Mouse (Mus musculus) stomach, embryonic 14.5 days (tissue): ENCODE measurements around the gene Cend1. TPM values are rescaled to one million over a fixed set of nuclear protein-coding genes. Genes with fewer than 3 reads are reported as not detected.

ENCODE experiments used
- ATAC-seq: fragments of 200-750 bp; cut with Nextera tagmentation; 2 replicates; pipeline ENCODE4 v1.8.0; 2017; ENCODE audit warnings: low read depth, moderate TSS enrichment; ENCODE audit not compliant: insufficient number of reproducible peaks, insufficient read depth, low FRiP score
- H3K27ac ChIP-seq: fragments of 300-500 bp; sonication (generic); 2 replicates; pipeline ENCODE4 v1.5.1; 2014; ENCODE audit warnings: mild to moderate bottlenecking, low read length, moderate library complexity, mixed read lengths
- H3K27me3 ChIP-seq: fragments of 300-500 bp; sonication (generic); 2 replicates; pipeline ENCODE4 v1.6.1; 2014; ENCODE audit warnings: low read length, control low read depth, mixed read lengths; ENCODE audit not compliant: control insufficient read depth, insufficient read depth
- H3K36me3 ChIP-seq: fragments of 300-500 bp; sonication (generic); 2 replicates; pipeline ENCODE4 v1.6.1; 2014; ENCODE audit warnings: mild to moderate bottlenecking, control low read depth, low read length, moderate library complexity, mixed read lengths; ENCODE audit not compliant: control insufficient read depth, insufficient read depth
- H3K4me1 ChIP-seq: fragments of 300-500 bp; sonication (generic); 2 replicates; pipeline ENCODE4 v1.6.1; 2014; ENCODE audit warnings: low read length, control low read depth, mixed read lengths; ENCODE audit not compliant: control insufficient read depth, insufficient read depth
- H3K4me2 ChIP-seq: fragments of 300-500 bp; sonication (generic); replicated peaks from 2 replicates; pipeline ENCODE4 v1.6.1; 2014; ENCODE audit warnings: low read depth, low read length, control low read depth
- H3K4me3 ChIP-seq: fragments of 300-500 bp; sonication (generic); 2 replicates; pipeline ENCODE4 v1.5.1; 2014; ENCODE audit warnings: low read depth, low read length, control low read depth
- H3K9ac ChIP-seq: fragments of 300-500 bp; sonication (generic); replicated peaks from 2 replicates; pipeline ENCODE4 v1.6.1; 2014; ENCODE audit warnings: low read depth, mild to moderate bottlenecking, control low read depth, low read length, moderate library complexity, mixed read lengths
- H3K9me3 ChIP-seq: fragments of 300-500 bp; sonication (generic); 2 replicates; pipeline ENCODE4 v1.6.1; 2016; ENCODE audit warnings: low read depth, low read length, control low read depth; ENCODE audit not compliant: control insufficient read depth
- WGBS: fragments of 180-500 bp; shearing (Covaris S2); extraction: QIAGEN DNeasy Blood & Tissue Kit; methylation state at CpG from one replicate; pipeline ENCODE4 v1.1.7; 2014; 5-methylcytosine and 5-hydroxymethylcytosine counted together
- polyA plus RNA-seq: library from polyadenylated mRNA; unstranded; fragments of >200 nt; fragmentation: Nextera tagmentation; extraction: Ambion mirVana; gene quantifications from 2 replicates; pipeline ENCODE4 v1.2.1, GENCODE M21; 2014

Cend1 gene
- polyA plus RNA-seq, 1 experiment from 2014 or later, result 1.9 TPM

GRCm38 (mm10) chr7:141420030-141420702, 9.1 kb downstream of the Cend1 start:
- 73% methylated on average over 9 of the region's 9 CpGs for WGBS
- ATAC-seq, result no peak
- H3K27ac ChIP-seq, result no peak overlapping the region

GRCm38 (mm10) chr7:141418970-141419369, 10.3 kb downstream of the Cend1 start:
- no peak overlapping the region for H3K27ac ChIP-seq
- H3K9me3 ChIP-seq, result no peaks in the 10 kb centered on the region
- peaks cover 3% of the 10 kb centered on the region; the same call in 1 of the 2 replicates for H3K4me1 ChIP-seq
- ATAC-seq, result no peak
- no peak overlapping the region for H3K4me3 ChIP-seq
- H3K9ac ChIP-seq, result no peak overlapping the region
- 64% methylated on average over 7 of the region's 7 CpGs for WGBS
- no peaks in the 10 kb centered on the region for H3K36me3 ChIP-seq
- no peak overlapping the region for H3K4me2 ChIP-seq
- H3K27me3 ChIP-seq, result no peaks in the 10 kb centered on the region

More at GRCm38 (mm10) chr7:141420030-141420702, 9.1 kb downstream of the Cend1 start:
- H3K4me1 ChIP-seq, result no peaks in the 10 kb centered on the region
- no peaks in the 10 kb centered on the region for H3K36me3 ChIP-seq
- H3K4me3 ChIP-seq, result no peak overlapping the region
- H3K4me2 ChIP-seq, result no peak overlapping the region
- no peaks in the 10 kb centered on the region for H3K9me3 ChIP-seq
- no peak overlapping the region for H3K9ac ChIP-seq
- H3K27me3 ChIP-seq, result no peaks in the 10 kb centered on the region

GRCm38 (mm10) chr7:141417731-141418681, 11.3 kb downstream of the Cend1 start:
- Histone ChIP-seq H3K4me2 (no peak overlapping the region), H3K9ac (no peak overlapping the region), H3K4me1 (peaks cover 5% of the 10 kb centered on the region; the same call in 1 of the 2 replicates), H3K27me3 (no peaks in the 10 kb centered on the region), H3K36me3 (no peaks in the 10 kb centered on the region), H3K9me3 (no peaks in the 10 kb centered on the region), H3K4me3 (no peak overlapping the region), H3K27ac (no peak overlapping the region)
- ATAC-seq, result no peak
- WGBS, result 75% methylated on average over 8 of the region's 8 CpGs

- ATAC-seq, result no peak
- Histone ChIP-seq H3K4me3 (no peak overlapping the region), H3K4me2 (no peak overlapping the region), H3K9ac (no peak overlapping the region), H3K36me3 (no peaks in the 10 kb centered on the region), H3K9me3 (no peaks in the 10 kb centered on the region), H3K27ac (no peak overlapping the region), H3K4me1 (peaks cover 8% of the 10 kb centered on the region; the same call in 1 of the 2 replicates), H3K27me3 (no peaks in the 10 kb centered on the region)
- 86% methylated on average over 6 of the region's 6 CpGs for WGBS
Measured at GRCm38 (mm10) chr7:141416144-141416841, 13.0 kb downstream of the Cend1 start.

- Histone ChIP-seq H3K27me3 (no peaks in the 10 kb centered on the region), H3K4me2 (peak within 1 kb of the TSS; percentile 66), H3K36me3 (peaks cover 18% of the 10 kb centered on the region), H3K4me1 (peaks cover 8% of the 10 kb centered on the region; the same call in 1 of the 2 replicates), H3K9ac (peak within 1 kb of the TSS; percentile 71), H3K9me3 (no peaks in the 10 kb centered on the region), H3K27ac (peak within 1 kb of the TSS; percentile 77), H3K4me3 (peak within 1 kb of the TSS; percentile 74)
- ATAC-seq, result peak; percentile 92
- under 1% methylated on average over 54 of the region's 56 CpGs for WGBS
Measured at GRCm38 (mm10) chr7:141413809-141414584, 15.3 kb downstream of the Cend1 start, which contains the start of gene Gatd1. TSS of gene Gatd1 (minus strand) at chr7:141414136.

GRCm38 (mm10) chr7:141413331-141413730, 16.0 kb downstream of the Cend1 start:
- Histone ChIP-seq H3K9ac (peak overlapping the region; percentile 71), H3K36me3 (peaks cover 19% of the 10 kb centered on the region), H3K9me3 (no peaks in the 10 kb centered on the region), H3K27ac (peak overlapping the region; percentile 77), H3K4me1 (peaks cover 8% of the 10 kb centered on the region; the same call in 1 of the 2 replicates), H3K27me3 (no peaks in the 10 kb centered on the region), H3K4me3 (peak overlapping the region; percentile 74), H3K4me2 (peak overlapping the region; percentile 66)
- WGBS, result 2% methylated on average over 16 of the region's 16 CpGs
- ATAC-seq, result no peak

GRCm38 (mm10) chr7:141411667-141412066, 17.6 kb downstream of the Cend1 start:
- Histone ChIP-seq H3K4me1 (peaks cover 8% of the 10 kb centered on the region; the same call in 1 of the 2 replicates), H3K27me3 (no peaks in the 10 kb centered on the region), H3K36me3 (peaks cover 23% of the 10 kb centered on the region), H3K27ac (no peak overlapping the region), H3K4me3 (no peak overlapping the region), H3K9ac (no peak overlapping the region), H3K9me3 (no peaks in the 10 kb centered on the region), H3K4me2 (no peak overlapping the region)
- WGBS, result 100% methylated on average over 1 of the region's 1 CpGs
- ATAC-seq, result no peak
